Mouse (Mus musculus) hindbrain, embryonic 11.5 days (tissue): ENCODE measurements around the gene Sars2. TPM values are rescaled to one million over a fixed set of nuclear protein-coding genes. Genes with fewer than 3 reads are reported as not detected.

Experiments
- ATAC-seq: fragments of 200-750 bp; cut with Nextera tagmentation; 2 replicates; pipeline ENCODE4 v1.8.0; 2017; ENCODE audit warnings: mild to moderate bottlenecking, moderate TSS enrichment, moderate library complexity; ENCODE audit not compliant: low FRiP score
- DNase-seq: peaks from one replicate; pipeline ENCODE4 v3.0.0-alpha.2; 2015; ENCODE audit warnings: low spot score
- H3K27ac ChIP-seq: fragments of 300-500 bp; sonication (generic); 2 replicates; pipeline ENCODE4 v1.5.1; 2014; ENCODE audit warnings: mild to moderate bottlenecking, low read depth, low read length
- H3K27me3 ChIP-seq: fragments of 300-500 bp; sonication (generic); 2 replicates; pipeline ENCODE4 v1.6.1; 2014; ENCODE audit warnings: mild to moderate bottlenecking, low read length, moderate library complexity, mixed read lengths; ENCODE audit not compliant: control insufficient read depth, insufficient read depth
- H3K36me3 ChIP-seq: fragments of 300-500 bp; sonication (generic); 2 replicates; pipeline ENCODE4 v1.6.1; 2014; ENCODE audit warnings: mild to moderate bottlenecking, low read length, moderate library complexity, mixed read lengths; ENCODE audit not compliant: control insufficient read depth, insufficient read depth
- H3K4me1 ChIP-seq: fragments of 300-500 bp; sonication (generic); replicated peaks from 2 replicates; pipeline ENCODE4 v1.6.1; 2014; ENCODE audit warnings: low read length, mixed read lengths; ENCODE audit not compliant: control insufficient read depth, insufficient read depth
- H3K4me2 ChIP-seq: fragments of 300-500 bp; sonication (generic); replicated peaks from 2 replicates; pipeline ENCODE4 v1.6.1; 2014; ENCODE audit warnings: mild to moderate bottlenecking, low read depth, low read length
- H3K4me3 ChIP-seq: fragments of 300-500 bp; sonication (generic); 2 replicates; pipeline ENCODE4 v1.5.1; 2014; ENCODE audit warnings: low read depth, low read length
- H3K9ac ChIP-seq: fragments of 300-500 bp; sonication (generic); 2 replicates; pipeline ENCODE4 v1.6.1; 2014; ENCODE audit warnings: low read depth, low read length
- H3K9me3 ChIP-seq: fragments of 300-500 bp; sonication (generic); 2 replicates; pipeline ENCODE4 v1.6.1; 2016; ENCODE audit warnings: low read length; ENCODE audit not compliant: control insufficient read depth
- WGBS: fragments of 180-500 bp; shearing (Covaris S2); extraction: QIAGEN DNeasy Blood & Tissue Kit; methylation state at CpG from one replicate; pipeline ENCODE4 v1.1.7; 2014; 5-methylcytosine and 5-hydroxymethylcytosine counted together
- polyA plus RNA-seq: library from polyadenylated mRNA; unstranded; fragments of >200 nt; fragmentation: Nextera tagmentation; extraction: Ambion mirVana; gene quantifications from 2 replicates; pipeline ENCODE4 v1.2.1, GENCODE M21; 2014

Gene Sars2
- polyA plus RNA-seq, 1 experiment from 2014 or later = 27.2 TPM

DNA sequence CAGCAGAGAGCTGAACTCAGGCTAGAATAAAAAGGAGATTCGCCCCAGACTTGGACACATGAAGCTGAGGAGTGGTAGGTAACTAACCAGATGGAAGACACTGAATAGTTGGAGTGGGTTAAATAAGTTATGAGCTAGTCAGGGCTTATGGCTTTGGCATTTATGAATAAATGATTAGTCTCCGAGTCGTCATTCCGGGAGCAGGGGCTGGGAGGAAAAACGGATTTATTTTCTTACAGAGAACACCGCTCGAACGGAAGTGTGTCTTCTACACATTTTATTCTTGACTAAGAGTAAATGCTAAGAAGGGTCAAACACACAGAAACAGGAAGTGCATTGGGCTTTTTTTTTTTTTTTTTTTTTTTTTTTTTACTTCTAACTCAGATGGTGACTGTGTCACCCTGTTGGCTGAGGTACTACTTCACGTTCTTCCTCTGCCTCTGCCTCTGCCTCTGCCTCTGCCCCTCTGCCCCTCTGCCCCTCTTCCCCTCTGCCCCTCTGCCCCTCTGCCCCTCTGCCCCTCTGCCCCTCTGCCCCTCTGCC lies 39.1 kb upstream of the Sars2 start:
- no peak for DNase-seq
- H3K4me2 ChIP-seq = no peak overlapping the region
- H3K9me3 ChIP-seq = no peaks in the 10 kb centered on the region
- H3K27me3 ChIP-seq = no peaks in the 10 kb centered on the region
- H3K9ac ChIP-seq = no peak overlapping the region
- no peaks in the 10 kb centered on the region for H3K36me3 ChIP-seq
- no peak for ATAC-seq
- 72% methylated on average over 9 of the region's 9 CpGs for WGBS
- no peaks in the 10 kb centered on the region for H3K4me1 ChIP-seq
- H3K4me3 ChIP-seq = no peak overlapping the region
- no peak overlapping the region for H3K27ac ChIP-seq

DNA sequence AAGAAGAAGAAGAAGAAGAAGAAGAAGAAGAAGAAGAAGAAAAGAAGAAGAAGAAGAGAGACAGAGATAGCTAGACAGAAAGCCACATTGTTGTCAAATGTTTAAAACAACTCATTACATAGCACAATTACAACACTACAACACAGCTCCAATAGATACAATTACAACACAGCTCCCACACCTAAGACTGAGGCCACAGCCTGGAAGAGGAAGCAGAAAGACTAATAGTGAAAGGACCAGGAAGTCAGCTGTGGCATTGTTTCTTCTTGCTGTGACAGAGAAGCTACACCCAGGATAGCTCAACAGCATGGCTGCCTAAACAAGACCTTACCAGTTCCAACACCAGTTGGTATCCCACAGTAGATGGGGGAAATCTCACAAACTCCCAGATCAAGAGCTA lies 32.3 kb upstream of the Sars2 start:
- Histone ChIP-seq H3K9ac (no peak overlapping the region), H3K4me3 (no peak overlapping the region), H3K27ac (no peak overlapping the region), H3K4me2 (no peak overlapping the region), H3K4me1 (no peaks in the 10 kb centered on the region), H3K36me3 (no peaks in the 10 kb centered on the region), H3K9me3 (no peaks in the 10 kb centered on the region), H3K27me3 (no peaks in the 10 kb centered on the region)
- ATAC-seq (no peak), DNase-seq (no peak)

DNA sequence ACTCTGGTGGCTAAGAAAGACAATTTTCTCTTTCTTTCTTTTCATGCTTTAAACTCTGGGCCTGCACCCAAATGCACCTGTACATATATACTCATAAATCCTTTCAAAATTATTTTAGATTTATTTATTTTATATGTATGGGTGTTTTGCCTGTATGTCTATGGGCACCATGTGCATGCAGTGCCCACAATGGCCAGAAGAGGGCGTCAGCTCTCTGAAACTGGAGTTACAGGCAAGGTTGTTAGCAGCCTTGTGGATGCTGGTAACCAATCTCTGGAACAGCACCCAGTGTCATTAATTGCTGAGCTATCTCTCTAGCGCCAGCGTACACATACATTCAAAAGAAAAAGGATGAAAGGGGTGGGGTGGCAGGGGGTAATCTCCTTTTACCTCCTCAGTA lies 30.8 kb upstream of the Sars2 start:
- H3K27me3 ChIP-seq = no peaks in the 10 kb centered on the region
- H3K27ac ChIP-seq = no peak overlapping the region
- H3K4me1 ChIP-seq = no peaks in the 10 kb centered on the region
- H3K36me3 ChIP-seq = no peaks in the 10 kb centered on the region
- WGBS = 69% methylated on average over 3 of the region's 3 CpGs
- no peak overlapping the region for H3K9ac ChIP-seq
- no peaks in the 10 kb centered on the region for H3K9me3 ChIP-seq
- DNase-seq (no peak), ATAC-seq (no peak)
- H3K4me2 ChIP-seq = no peak overlapping the region
- H3K4me3 ChIP-seq = no peak overlapping the region

DNA sequence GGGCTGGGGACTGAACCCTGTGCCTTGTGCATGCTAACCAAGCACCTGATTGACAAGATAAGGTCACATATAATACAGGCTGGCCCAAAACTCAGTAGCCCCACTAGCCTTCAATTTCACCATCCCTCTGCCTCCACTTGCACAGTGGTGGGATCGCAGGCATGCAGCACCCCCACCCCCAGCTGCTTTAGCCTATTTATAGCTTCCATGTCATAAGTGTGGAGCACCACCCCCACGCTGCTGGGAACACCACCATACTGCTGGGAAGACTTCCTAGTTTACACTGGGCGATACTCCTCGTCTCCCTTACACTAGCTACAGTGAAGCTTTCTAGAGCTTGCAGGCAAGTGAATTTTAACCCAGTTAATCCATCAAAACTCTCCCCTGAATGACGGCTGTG lies 27.1 kb upstream of the Sars2 start:
- Histone ChIP-seq H3K36me3 (no peaks in the 10 kb centered on the region), H3K9me3 (no peaks in the 10 kb centered on the region), H3K4me1 (no peaks in the 10 kb centered on the region), H3K4me2 (no peak overlapping the region), H3K27me3 (no peaks in the 10 kb centered on the region), H3K9ac (no peak overlapping the region), H3K27ac (no peak overlapping the region), H3K4me3 (no peak overlapping the region)
- ATAC-seq (no peak), DNase-seq (no peak)
- 85% methylated on average over 5 of the region's 5 CpGs for WGBS

DNA sequence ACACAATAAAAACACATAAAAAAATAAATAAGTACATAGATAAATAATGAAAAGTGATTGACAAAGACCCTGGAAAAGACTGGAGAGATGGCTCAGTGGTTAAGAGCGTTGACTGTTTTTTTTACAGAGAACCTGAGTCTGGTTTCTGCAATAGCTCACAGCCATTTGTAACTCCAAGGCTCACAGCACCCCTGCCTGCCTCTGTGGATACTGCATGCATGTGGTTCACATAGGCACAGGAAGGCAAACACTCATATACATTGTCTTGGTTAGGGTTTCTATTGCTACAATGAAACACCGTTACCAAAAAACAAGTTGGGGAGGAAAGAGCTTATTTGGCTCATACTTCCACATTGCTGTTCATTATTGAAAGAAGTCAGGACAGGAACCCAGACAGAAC lies 26.2 kb upstream of the Sars2 start:
- Histone ChIP-seq H3K27ac (no peak overlapping the region), H3K27me3 (no peaks in the 10 kb centered on the region), H3K9ac (no peak overlapping the region), H3K9me3 (no peaks in the 10 kb centered on the region), H3K36me3 (no peaks in the 10 kb centered on the region), H3K4me1 (no peaks in the 10 kb centered on the region), H3K4me3 (no peak overlapping the region), H3K4me2 (no peak overlapping the region)
- DNase-seq (no peak), ATAC-seq (no peak)
- WGBS = 94% methylated on average over 2 of the region's 2 CpGs

DNA sequence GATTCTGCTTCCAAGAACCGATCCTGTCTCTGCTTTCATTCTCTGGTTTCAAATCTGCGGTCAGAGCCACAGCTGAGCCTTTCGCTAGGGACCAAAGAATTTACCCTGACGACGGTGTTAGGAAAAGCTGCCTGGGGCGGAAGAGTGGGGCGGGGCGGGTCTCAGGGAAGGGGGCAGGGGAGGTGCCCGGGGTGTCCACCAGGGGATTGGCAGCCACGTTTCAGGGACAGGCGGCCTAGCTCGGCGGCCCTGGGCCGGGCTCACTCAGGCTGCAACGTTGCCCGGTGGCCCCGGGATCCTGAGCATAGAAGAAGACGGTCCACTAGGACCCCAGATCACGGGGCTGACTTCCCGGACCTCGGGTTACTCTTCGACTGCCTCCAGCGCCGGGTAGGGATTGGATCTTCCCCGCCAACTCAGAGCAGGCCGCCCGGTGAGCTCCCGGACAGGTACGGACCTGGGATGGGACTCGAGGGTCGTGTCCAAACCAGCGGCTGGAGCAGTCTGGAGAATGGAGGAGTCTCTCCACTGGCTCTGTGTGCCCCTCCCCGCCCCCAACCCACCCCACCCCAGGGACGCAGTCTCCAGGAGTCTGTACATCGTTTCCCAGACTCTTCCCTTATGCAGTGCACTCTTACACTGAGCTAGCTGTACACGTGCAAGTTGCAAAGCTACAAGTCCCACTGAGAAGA lies 25.1 kb upstream of the Sars2 start, which contains the start of gene Fbxo17:
Gene Fbxo17, plus strand, starts transcription at position 215 of the 692 bp plus-strand sequence.
- Histone ChIP-seq H3K27ac (no peak within 1 kb of the TSS), H3K4me1 (no peaks in the 10 kb centered on the region), H3K4me3 (peak within 1 kb of the TSS; percentile 41), H3K9ac (peak within 1 kb of the TSS; percentile 62), H3K4me2 (peak within 1 kb of the TSS; percentile 68), H3K9me3 (no peaks in the 10 kb centered on the region), H3K27me3 (no peaks in the 10 kb centered on the region), H3K36me3 (no peaks in the 10 kb centered on the region)
- 4% methylated on average over 32 of the region's 36 CpGs for WGBS
- DNase-seq (peak; percentile 74), ATAC-seq (peak; percentile 72)

DNA sequence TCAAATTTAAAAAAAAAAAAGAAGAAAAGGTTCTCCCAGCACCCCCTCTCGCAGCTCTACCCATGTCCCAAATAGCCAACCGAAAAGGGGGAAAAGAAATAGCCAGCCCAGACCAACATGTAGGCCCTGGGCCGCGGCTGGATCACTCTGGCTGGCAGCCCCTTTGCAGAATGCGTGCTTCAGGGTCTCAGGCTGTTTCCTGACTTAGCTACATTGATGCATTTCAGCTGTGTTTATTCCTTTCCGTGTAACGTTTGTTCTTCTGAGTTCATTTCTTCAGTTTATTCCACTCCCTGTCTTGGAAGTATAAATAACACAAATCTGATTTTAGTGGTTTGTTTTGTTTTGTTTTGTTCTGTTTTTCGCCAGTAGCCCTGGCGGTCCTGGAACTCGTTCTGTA lies 24.1 kb upstream of the Sars2 start:
- Histone ChIP-seq H3K4me3 (no peak overlapping the region), H3K9ac (no peak overlapping the region), H3K27ac (no peak overlapping the region), H3K9me3 (no peaks in the 10 kb centered on the region), H3K4me2 (no peak overlapping the region), H3K27me3 (no peaks in the 10 kb centered on the region), H3K36me3 (no peaks in the 10 kb centered on the region), H3K4me1 (no peaks in the 10 kb centered on the region)
- ATAC-seq = no peak
- 89% methylated on average over 10 of the region's 10 CpGs for WGBS
- no peak for DNase-seq

DNA sequence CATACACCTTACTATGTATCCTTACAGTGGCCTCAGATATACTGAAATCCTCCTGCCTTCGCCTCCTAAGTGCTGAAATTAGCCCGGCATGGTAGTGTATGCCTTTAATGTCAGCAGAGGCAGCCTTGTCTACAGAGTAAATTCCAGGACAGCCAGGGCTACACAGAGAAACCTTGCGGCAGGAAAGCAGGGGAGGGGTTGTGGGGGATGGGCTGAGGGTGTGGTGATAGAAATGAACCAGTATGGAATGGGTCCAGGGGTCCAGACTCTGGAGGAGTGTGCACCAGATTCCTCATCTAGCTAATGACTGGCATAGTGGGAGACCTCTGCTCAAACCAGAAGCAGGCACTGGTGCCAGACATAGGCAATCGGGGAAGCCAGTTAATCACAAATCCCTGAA lies 22.6 kb upstream of the Sars2 start:
- Histone ChIP-seq H3K4me1 (no peaks in the 10 kb centered on the region), H3K9me3 (no peaks in the 10 kb centered on the region), H3K27me3 (no peaks in the 10 kb centered on the region), H3K4me3 (no peak overlapping the region), H3K36me3 (no peaks in the 10 kb centered on the region), H3K27ac (no peak overlapping the region), H3K4me2 (no peak overlapping the region), H3K9ac (no peak overlapping the region)
- DNase-seq (no peak), ATAC-seq (no peak)
- WGBS = 61% methylated on average over 4 of the region's 4 CpGs

DNA sequence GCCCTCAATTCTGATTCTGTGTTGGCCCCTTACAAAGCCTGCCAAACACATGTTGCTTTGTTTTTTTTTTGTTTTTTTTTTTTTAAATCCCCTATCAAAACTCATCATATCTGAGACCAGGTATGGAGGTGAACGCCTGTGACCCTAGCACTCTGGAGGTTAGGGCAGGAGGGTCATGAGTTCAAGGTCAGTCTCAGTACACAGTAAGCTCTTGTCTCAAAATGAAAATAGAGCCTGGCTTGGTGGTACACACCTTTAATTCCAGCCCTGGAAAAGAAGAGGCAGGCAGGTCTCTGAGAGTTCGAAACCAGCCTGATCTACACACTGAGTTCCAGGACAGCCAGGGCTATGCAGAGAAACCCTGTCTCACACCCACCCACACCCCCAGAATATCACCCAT lies 22.1 kb upstream of the Sars2 start:
- 95% methylated on average over 2 of the region's 2 CpGs for WGBS
- no peaks in the 10 kb centered on the region for H3K9me3 ChIP-seq
- H3K36me3 ChIP-seq = no peaks in the 10 kb centered on the region
- H3K27me3 ChIP-seq = no peaks in the 10 kb centered on the region
- ATAC-seq = no peak
- H3K4me3 ChIP-seq = no peak overlapping the region
- DNase-seq = no peak
- H3K9ac ChIP-seq = no peak overlapping the region
- H3K27ac ChIP-seq = no peak overlapping the region
- H3K4me1 ChIP-seq = no peaks in the 10 kb centered on the region
- no peak overlapping the region for H3K4me2 ChIP-seq
